Mouse (Mus musculus) layer of hippocampus, adult 9-11 months (tissue): ENCODE measurements around the gene Eno4.
"Not testable (repeated sequence)": the region's sequence is repeated elsewhere in the genome, so short reads cannot be mapped to it uniquely, and the experiment has no call there.

Experiments
- DNase-seq: peaks from one replicate; pipeline ENCODE4 v3.0.0; 2022

Eno4 gene

GRCm38 (mm10) chr19:58942841-58943828 lies at the start of gene Eno4, which contains the start of gene Hspa12a:
Eno4 (plus strand) TSS chr19:58943425.
Hspa12a (minus strand) TSS chr19:58943654.
- peak; percentile 94 for DNase-seq

- peak; percentile 33 for DNase-seq
Measured at GRCm38 (mm10) chr19:58896216-58896615, 47.0 kb upstream of the Eno4 start.

- DNase-seq = not testable (repeated sequence)
Measured at GRCm38 (mm10) chr19:58900471-58900870, 42.8 kb upstream of the Eno4 start.

- DNase-seq = no peak
Measured at GRCm38 (mm10) chr19:58903079-58903898, 39.9 kb upstream of the Eno4 start.

- peak; percentile 70 for DNase-seq
Measured at GRCm38 (mm10) chr19:58903899-58904327, 39.3 kb upstream of the Eno4 start.

- no peak for DNase-seq
Measured at GRCm38 (mm10) chr19:58906685-58907084, 36.5 kb upstream of the Eno4 start.

DNA sequence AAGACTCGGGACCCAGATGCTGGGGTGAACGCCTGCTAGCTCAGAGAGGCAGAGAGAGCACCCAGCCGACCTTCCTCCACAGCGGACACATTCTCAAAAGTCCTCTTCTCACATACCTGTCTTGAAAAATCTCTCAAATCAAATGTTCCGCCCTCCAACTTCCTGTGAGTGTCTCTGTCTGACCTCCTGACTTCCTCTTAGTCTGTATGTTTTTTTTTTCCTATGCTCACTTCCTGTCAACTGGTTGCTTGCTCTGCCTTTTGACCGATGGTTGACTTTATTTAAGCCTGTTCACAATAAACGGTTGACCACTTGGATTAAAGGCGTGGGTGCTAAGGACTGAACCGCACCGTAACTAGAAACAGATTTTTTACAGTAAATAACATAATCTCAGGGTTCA lies 35.2 kb upstream of the Eno4 start:
- DNase-seq = no peak

- DNase-seq = no peak
Measured at GRCm38 (mm10) chr19:58910941-58911368, 32.3 kb upstream of the Eno4 start.

GRCm38 (mm10) chr19:58911386-58911785 lies 31.8 kb upstream of the Eno4 start:
- peak; percentile 71 for DNase-seq

DNA sequence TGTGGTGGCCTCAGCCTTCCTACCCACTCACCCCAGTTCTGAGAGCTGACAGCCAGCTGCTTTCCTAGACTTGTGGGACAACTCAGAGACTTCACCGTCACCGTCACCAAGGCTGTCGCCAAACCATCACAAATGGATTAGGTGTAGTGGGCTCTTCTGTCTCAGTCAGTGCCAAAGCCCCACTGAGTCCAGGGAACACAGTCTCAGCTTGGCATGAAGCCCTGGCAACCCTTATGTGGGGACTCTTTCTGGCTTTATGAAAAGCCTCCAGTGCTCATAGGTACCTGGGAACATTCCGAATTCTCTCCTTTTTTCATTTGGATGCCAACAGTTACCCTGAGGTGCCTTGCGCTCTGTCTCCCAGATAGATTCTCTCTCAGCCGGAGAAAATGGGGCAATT lies 29.9 kb upstream of the Eno4 start:
- DNase-seq = no peak

DNA sequence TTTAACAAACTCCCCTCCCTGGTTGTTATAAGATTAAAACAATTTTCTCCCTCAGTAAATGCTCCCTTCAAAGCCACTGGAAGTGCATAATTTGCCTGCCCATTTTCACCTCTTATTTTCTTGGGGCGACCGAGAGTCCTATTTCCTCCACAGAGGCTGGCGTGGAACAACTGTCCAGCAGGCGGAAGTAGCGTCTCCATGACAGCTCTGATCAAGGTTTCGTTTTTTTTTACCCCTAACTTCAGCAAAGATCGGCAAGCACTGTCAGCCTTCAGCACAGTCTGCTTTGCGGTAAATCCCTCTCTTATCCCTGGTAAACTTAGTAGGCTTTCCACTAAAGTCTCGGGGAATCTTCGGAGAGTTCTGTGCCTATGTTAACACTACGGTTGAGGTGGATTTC lies 24.6 kb upstream of the Eno4 start:
- DNase-seq = no peak

DNA sequence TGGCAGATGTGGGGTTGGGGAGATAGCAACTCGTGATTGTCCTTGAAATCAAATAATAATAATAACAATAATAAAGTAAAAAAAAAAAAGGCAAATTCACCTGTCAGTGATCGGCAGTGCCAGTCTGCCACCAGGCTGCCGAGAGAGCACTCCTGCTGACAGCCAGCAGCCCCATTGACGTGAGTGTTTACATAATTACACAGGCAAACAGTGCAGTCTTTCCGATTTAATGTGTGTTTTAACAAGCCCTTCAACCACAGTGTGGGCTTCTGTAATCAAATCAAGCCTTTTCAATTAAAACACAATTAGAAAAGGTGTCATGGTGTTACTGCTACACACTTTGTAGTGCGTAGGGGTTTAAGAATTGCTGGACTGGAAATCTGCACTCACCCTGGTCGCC lies 24.1 kb upstream of the Eno4 start:
- DNase-seq = no peak

DNA sequence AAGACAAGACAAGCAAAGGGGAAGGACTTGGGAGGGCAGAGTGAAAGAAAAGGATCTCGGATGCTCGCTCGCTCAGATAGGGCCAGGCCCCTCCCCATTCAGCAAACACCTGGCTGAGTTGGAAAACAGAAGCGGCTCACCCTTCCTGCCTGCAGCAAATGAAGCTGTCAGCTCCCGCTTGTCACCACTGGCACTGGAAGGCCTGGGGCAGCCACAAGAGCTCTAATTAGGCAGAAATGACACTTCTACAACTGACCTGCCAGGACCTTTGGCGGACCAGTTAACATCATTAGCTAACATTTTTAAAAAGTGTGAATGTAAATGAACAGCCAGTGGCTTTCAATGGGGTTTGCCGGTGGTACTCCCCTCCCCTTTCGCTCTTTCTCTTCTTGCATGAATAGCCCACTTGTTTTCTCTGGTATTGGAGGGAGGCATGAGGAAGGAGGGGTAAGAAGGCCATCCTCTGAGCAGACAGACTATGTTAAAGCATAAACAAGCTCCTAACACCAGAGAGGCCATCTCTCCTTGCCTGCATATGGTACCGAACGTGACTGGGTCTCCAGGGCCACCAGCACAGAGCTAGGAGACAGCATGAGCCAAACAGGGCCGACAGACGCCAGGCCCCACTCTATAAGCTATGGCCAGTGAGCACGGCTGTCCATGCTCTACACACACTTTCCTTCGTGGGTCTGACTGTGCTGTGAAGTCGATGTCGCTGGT lies 12.0 kb upstream of the Eno4 start:
- DNase-seq = no peak

GRCm38 (mm10) chr19:58933062-58933461 lies 10.2 kb upstream of the Eno4 start:
- DNase-seq = no peak

GRCm38 (mm10) chr19:58945959-58946358 lies 2.7 kb downstream of the Eno4 start:
- DNase-seq = no peak

GRCm38 (mm10) chr19:58951521-58951920 lies 8.3 kb downstream of the Eno4 start:
- DNase-seq = no peak

GRCm38 (mm10) chr19:58952236-58952635 lies 9.0 kb downstream of the Eno4 start:
- no peak for DNase-seq

GRCm38 (mm10) chr19:58954779-58955178 lies 11.6 kb downstream of the Eno4 start:
- DNase-seq = no peak

GRCm38 (mm10) chr19:58963011-58963410 lies 19.8 kb downstream of the Eno4 start:
- no peak for DNase-seq

DNA sequence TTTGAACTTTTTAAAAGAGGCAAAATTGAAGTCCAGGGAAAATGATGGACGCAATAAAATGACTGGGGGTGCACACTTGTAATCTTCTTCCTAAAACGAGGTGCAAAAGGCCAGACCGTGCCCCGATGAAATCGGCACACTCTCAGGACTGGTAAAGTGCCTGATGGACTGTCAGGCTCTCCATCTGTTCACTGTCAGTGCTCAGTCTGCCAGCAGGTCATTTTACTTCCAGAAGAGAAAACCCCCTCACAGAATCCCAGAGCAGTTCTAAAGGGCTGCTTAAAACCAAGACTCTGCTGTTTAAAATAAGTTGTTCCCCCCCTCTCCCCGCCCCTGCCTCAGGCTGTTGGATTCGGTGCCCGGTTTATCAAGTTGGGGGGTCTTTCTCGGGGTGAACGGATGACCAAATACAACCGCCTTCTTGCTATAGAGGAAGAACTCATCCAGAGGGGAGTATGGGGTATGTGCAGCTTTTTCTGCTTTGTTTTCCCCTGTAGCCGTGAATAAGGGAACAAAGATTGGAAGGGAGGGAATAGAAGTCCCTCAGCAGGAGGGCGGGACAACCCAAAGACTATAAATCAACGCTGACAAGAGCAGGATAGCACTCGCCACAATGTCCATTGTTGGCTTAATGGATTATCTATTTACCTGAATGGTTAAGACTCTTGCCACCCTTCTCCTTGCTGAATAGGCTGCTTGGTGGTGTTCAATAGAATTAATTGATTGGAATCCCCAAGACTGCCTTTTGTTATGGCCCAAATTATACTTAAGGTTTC lies 25.7 kb downstream of the Eno4 start:
- no peak for DNase-seq

DNA sequence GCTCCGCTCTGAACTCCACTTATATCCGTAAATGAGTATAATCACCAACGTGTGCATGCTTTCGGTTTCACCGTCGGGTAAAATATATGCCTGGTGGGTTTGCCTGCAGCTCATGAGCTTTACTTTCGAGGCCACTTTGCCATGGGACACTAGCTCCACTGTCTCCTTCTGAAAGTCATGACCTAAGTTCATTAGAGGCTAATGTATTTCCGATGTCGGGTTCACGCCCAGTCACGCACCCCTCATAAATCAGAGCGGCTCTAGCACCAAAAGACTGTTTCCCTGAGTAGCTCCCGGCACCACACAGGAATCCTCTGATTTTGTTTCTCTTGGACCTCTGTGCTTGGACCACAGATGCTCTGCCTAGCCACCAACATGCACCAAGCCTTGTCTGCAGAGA lies 27.6 kb downstream of the Eno4 start:
- no peak for DNase-seq

DNA sequence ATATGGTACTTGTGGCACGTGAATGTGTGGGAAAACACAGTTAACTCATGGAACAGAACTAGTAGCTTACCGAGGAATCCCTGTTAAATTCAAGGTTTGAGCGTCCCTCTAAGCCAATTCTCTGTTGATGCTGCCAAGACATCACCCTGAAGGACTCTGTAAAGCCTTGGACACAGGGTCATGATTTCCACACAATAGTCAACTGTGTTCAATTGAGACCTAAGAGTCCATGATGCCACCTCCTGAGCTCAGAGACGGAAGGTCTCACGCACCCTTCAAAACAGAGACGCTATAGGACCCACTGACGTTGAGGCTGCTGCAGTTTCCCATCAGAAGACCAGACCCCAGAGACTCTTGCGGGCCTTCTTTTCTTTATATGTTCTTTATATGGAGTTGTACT lies 30.9 kb downstream of the Eno4 start:
- DNase-seq = no peak
